Mouse (Mus musculus) lung, embryonic 14.5 days (tissue): ENCODE results near the gene Slc17a1. TPM values are rescaled to one million over a fixed set of nuclear protein-coding genes. Genes with fewer than 3 reads are reported as not detected.

Experiments used
- ATAC-seq: fragments of 200-750 bp; cut with Nextera tagmentation; 2 replicates; pipeline ENCODE4 v1.8.0; 2017; ENCODE audit warnings: mild to moderate bottlenecking, moderate TSS enrichment, moderate library complexity; ENCODE audit not compliant: insufficient read depth
- DNase-seq: peaks from one replicate; pipeline ENCODE4 v3.0.0-alpha.2; 2015
- H3K27ac ChIP-seq: fragments of 300-500 bp; sonication (generic); 2 replicates; pipeline ENCODE4 v1.5.1; 2014; ENCODE audit warnings: low read depth, mild to moderate bottlenecking, moderate library complexity
- H3K27me3 ChIP-seq: fragments of 300-500 bp; sonication (generic); 2 replicates; pipeline ENCODE4 v1.6.1; 2014; ENCODE audit warnings: low read length, control low read depth; ENCODE audit not compliant: insufficient read depth
- H3K36me3 ChIP-seq: fragments of 300-500 bp; sonication (generic); 2 replicates; pipeline ENCODE4 v1.6.1; 2014; ENCODE audit warnings: control low read depth; ENCODE audit not compliant: insufficient read depth
- H3K4me1 ChIP-seq: fragments of 300-500 bp; sonication (generic); 2 replicates; pipeline ENCODE4 v1.6.1; 2014; ENCODE audit warnings: antibody characterized with exemption, control low read depth; ENCODE audit not compliant: insufficient read depth
- H3K4me2 ChIP-seq: fragments of 300-500 bp; sonication (generic); 2 replicates; pipeline ENCODE4 v1.6.1; 2014; ENCODE audit warnings: mild to moderate bottlenecking
- H3K4me3 ChIP-seq: fragments of 300-500 bp; sonication (generic); 2 replicates; pipeline ENCODE4 v1.5.1; 2014; ENCODE audit warnings: low read depth, low read length
- H3K9ac ChIP-seq: fragments of 300-500 bp; sonication (generic); 2 replicates; pipeline ENCODE4 v1.6.1; 2014
- H3K9me3 ChIP-seq: fragments of 300-500 bp; sonication (generic); 2 replicates; pipeline ENCODE4 v1.6.1; 2016; ENCODE audit warnings: low read depth, low read length, control low read depth
- CTCF ChIP-seq: IDR thresholded peaks from 2 replicates; pipeline ENCODE4 v1.5.1; 2016; ENCODE audit warnings: antibody characterized with exemption, low read depth
- WGBS: fragments of 180-500 bp; shearing (Covaris S2); extraction: QIAGEN DNeasy Blood & Tissue Kit; methylation state at CpG from one replicate; pipeline ENCODE4 v1.1.7; 2014; 5-methylcytosine and 5-hydroxymethylcytosine counted together
- polyA plus RNA-seq: library from polyadenylated mRNA; unstranded; fragments of >200 nt; fragmentation: Nextera tagmentation; extraction: Ambion mirVana; gene quantifications from 2 replicates; pipeline ENCODE4 v1.2.1, GENCODE M21; 2014

Slc17a1 gene
- polyA plus RNA-seq, 1 experiment from 2014 or later = not detected

DNA sequence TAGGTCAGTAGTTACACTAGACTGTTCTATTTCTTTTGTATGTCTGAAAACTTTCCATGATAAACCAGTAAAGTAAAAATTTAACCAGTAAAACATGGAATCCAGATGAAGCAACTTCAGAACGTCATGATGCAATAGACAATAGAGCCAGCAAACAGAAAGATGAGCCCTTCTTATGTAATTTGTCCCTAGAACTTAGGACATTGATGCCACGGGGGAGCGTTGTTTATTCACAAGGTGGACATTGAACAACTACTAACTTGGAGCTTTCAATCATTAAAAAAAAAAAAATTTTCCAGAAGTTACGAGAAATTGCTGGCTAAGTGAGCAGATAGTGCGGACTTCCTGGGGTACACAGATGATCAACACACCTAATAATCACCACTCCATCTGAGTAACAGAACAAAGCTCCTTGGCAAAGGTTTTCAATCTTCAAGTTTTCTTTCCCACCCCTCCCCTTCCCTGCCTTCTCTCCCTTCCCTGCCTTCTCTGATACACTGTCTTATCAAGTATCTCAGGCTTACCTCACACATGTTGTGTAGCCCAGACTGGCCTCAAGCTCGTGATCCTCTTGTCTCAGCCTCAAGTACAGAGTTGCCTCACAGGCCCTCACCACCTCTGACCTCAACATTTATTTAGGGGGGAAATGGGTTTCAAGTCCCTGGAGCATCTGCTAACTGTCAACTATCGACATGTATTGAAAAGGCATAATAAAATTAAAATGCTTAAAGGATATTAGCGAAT lies 1.4 kb downstream of the Slc17a1 start:
- Histone ChIP-seq H3K4me3 (no peak overlapping the region), H3K9me3 (no peaks in the 10 kb centered on the region), H3K36me3 (no peaks in the 10 kb centered on the region), H3K4me2 (no peak overlapping the region), H3K27ac (no peak overlapping the region), H3K4me1 (peaks cover 7% of the 10 kb centered on the region; the same call in 1 of the 2 replicates), H3K9ac (no peak overlapping the region), H3K27me3 (no peaks in the 10 kb centered on the region)
- no peak for DNase-seq
- TF ChIP-seq CTCF = no peak
- ATAC-seq = no peak
- WGBS = 82% methylated on average over 8 of the region's 8 CpGs

DNA sequence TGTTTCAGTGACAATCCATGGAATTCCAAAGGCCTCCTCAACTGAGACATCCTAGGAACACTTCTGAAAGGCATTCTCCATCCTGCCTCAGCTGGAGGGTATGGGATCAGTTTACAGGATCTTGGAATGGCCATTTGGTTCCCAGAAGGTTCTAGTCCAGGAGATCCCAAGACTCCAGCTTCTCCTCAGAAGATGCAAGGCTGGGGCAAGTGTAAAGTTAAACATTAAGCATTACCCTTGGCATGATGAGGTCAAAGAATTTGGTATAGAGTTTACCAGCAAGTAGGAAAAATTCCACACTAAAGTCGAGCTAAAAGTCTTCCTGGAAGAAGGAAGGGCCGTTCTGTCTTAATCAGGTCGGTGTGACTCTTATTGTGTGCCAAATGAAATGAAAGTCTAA lies 2.4 kb downstream of the Slc17a1 start:
- 52% methylated on average over 3 of the region's 3 CpGs for WGBS
- H3K4me2 ChIP-seq = no peak overlapping the region
- no peaks in the 10 kb centered on the region for H3K9me3 ChIP-seq
- peaks cover 7% of the 10 kb centered on the region; the same call in 1 of the 2 replicates for H3K4me1 ChIP-seq
- H3K4me3 ChIP-seq = no peak overlapping the region
- H3K36me3 ChIP-seq = no peaks in the 10 kb centered on the region
- DNase-seq = no peak
- no peak overlapping the region for H3K27ac ChIP-seq
- H3K27me3 ChIP-seq = no peaks in the 10 kb centered on the region
- H3K9ac ChIP-seq = no peak overlapping the region
- ATAC-seq = no peak
- no peak for TF ChIP-seq CTCF

DNA sequence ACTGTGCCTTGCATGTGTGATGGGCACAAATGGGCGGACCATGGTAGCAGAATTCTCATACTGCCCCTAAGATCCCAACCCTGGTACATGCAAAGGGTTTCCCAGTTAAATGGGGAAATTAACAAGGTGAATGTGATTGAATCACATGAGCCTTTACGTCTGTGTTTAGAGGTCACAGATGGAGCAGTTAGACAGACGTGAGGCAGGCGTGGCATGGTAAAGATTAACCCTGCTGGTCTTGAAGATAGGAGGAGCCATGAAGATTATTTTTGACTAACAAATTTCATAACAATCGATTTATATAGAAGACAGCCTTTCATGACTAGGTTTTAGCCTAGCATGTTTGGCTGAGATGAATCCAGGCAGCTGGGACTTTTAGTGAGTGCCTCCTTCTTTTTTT lies 5.6 kb downstream of the Slc17a1 start:
- no peak overlapping the region for H3K4me2 ChIP-seq
- no peak overlapping the region for H3K9ac ChIP-seq
- H3K27me3 ChIP-seq = no peaks in the 10 kb centered on the region
- H3K27ac ChIP-seq = no peak overlapping the region
- H3K4me3 ChIP-seq = no peak overlapping the region
- H3K4me1 ChIP-seq = no peaks in the 10 kb centered on the region
- no peak for TF ChIP-seq CTCF
- WGBS = 47% methylated on average over 5 of the region's 5 CpGs
- no peak for DNase-seq
- no peaks in the 10 kb centered on the region for H3K9me3 ChIP-seq
- ATAC-seq = no peak
- H3K36me3 ChIP-seq = no peaks in the 10 kb centered on the region

DNA sequence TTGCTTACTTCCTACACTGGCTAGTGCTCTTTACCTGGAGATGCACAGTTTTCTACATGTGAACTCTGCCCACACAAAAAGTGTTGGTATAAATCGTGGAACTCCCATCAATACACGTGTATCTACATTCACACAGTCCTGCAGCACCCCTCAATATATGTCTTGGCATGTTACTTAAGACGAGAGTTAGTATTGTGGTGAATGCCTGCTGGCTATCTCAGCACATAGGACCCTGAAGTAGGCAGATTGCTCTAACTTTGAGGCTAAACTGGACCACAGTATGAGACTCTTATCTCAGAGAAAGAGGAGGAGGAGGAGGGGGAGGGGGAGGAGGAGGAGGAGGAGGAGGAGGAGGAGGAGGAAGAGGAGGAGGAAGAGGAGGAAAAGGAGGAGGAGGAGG lies 11.6 kb downstream of the Slc17a1 start:
- Histone ChIP-seq H3K27me3 (no peaks in the 10 kb centered on the region), H3K36me3 (no peaks in the 10 kb centered on the region), H3K4me1 (no peaks in the 10 kb centered on the region), H3K9me3 (no peaks in the 10 kb centered on the region), H3K27ac (no peak overlapping the region), H3K4me3 (no peak overlapping the region), H3K9ac (no peak overlapping the region), H3K4me2 (no peak overlapping the region)
- 72% methylated on average over 3 of the region's 3 CpGs for WGBS
- DNase-seq (no peak), ATAC-seq (no peak)
- no peak for TF ChIP-seq CTCF

DNA sequence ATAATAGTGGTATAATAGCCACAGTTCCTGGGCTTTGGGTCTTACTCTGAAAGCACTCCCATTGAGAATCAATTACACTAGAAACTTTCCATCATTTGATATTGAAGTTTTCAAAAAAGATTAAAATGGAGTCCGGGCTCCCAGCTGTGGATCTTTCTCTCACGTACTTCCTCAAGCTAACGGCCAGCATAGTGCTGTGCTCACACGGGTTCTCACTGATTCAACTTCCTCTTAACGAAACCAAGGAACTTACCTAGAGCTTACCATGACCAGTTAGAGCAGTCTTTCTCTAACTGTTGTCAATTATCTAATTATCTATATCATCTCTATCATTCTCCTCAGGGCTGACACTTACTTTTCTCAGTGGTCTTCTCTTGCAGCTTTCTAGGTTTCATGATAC lies 12.1 kb downstream of the Slc17a1 start:
- ATAC-seq = no peak
- 76% methylated on average over 5 of the region's 5 CpGs for WGBS
- TF ChIP-seq CTCF = no peak
- Histone ChIP-seq H3K9me3 (no peaks in the 10 kb centered on the region), H3K36me3 (no peaks in the 10 kb centered on the region), H3K27ac (no peak overlapping the region), H3K4me3 (no peak overlapping the region), H3K4me2 (no peak overlapping the region), H3K9ac (no peak overlapping the region), H3K4me1 (no peaks in the 10 kb centered on the region), H3K27me3 (no peaks in the 10 kb centered on the region)
- DNase-seq = no peak

GRCm38 (mm10) chr13:23885540-23885939 lies 18.0 kb downstream of the Slc17a1 start:
- Histone ChIP-seq H3K4me2 (no peak overlapping the region), H3K9ac (no peak overlapping the region), H3K9me3 (no peaks in the 10 kb centered on the region), H3K27me3 (no peaks in the 10 kb centered on the region), H3K4me1 (no peaks in the 10 kb centered on the region), H3K36me3 (no peaks in the 10 kb centered on the region), H3K4me3 (no peak overlapping the region), H3K27ac (no peak overlapping the region)
- no peak; the same call in 1 of the 2 replicates for ATAC-seq
- DNase-seq = peak; percentile 59
- WGBS = 25% methylated on average over 2 of the region's 2 CpGs
- TF ChIP-seq CTCF = peak; percentile 58

GRCm38 (mm10) chr13:23887026-23887725 lies 19.6 kb downstream of the Slc17a1 start:
- no peak for TF ChIP-seq CTCF
- Histone ChIP-seq H3K27ac (no peak overlapping the region), H3K4me1 (no peaks in the 10 kb centered on the region), H3K9ac (no peak overlapping the region), H3K4me3 (no peak overlapping the region), H3K27me3 (no peaks in the 10 kb centered on the region), H3K4me2 (no peak overlapping the region), H3K9me3 (no peaks in the 10 kb centered on the region), H3K36me3 (no peaks in the 10 kb centered on the region)
- DNase-seq (no peak), ATAC-seq (no peak)
- 67% methylated on average over 3 of the region's 3 CpGs for WGBS
